Mouse (Mus musculus): ENCODE measurements at regions not wholly inside any gene's neighbourhood (a gene's known extent, or its start where the extent isn't known, plus 50 kb on each side); places are given as distances from the start of the nearest gene placed in this dataset.

GRCm38 (mm10) chr4:127675745-127676315 is 294.9 kb downstream of the CK137956 start:
- no peak for TF ChIP-seq POLR2A (IDR thresholded peaks at IDR 0.05; ENCODE audit: insufficient read depth, low read length)
- no peak for TF ChIP-seq CTCF (IDR thresholded peaks at IDR 0.05; ENCODE audit: low read depth, low read length)
- no peak for TF ChIP-seq EP300 (IDR thresholded peaks at IDR 0.05; ENCODE audit: insufficient read depth, low read depth, low read length)
